Mouse (Mus musculus): ENCODE results near the gene Atrnl1.
A peak's percentile ranks its signal among the peaks of the same experiment; 100 is the strongest.

DNA sequence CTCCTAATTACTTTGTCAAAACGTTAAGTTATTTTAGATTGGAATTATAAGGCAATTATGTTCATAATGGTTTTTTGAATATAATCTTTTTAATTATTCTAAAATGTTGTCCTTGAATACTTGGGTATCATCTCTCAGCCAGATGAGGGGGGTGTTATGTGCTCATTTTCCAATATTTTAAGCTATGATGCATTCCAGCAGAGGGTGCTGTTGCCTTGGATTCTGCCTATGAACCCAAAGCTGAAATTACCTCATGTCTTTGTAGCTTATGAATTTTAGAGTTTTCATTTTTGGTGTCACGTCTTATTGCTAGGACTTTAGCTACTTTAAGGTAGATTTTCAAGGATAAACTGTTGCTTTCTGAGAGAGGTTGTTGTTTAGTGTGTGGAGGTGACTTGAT, 44.2 kb downstream of the Atrnl1 start:
- TF ChIP-seq CTCF (IDR thresholded peaks at IDR 0.05; ENCODE audit: insufficient read depth, low read length), result peak; percentile 38; the same call in 1 of the 2 replicates
- TF ChIP-seq POLR2A (IDR thresholded peaks at IDR 0.05; ENCODE audit: borderline replicate concordance, extremely low read depth, low read depth, low read length), result no peak
